Mouse (Mus musculus) cerebellum, postnatal 25 days (tissue): ENCODE measurements around the gene Phpt1.
A peak's percentile ranks its signal among the peaks of the same experiment; 100 is the strongest.
"Not testable (repeated sequence)": the region's sequence is repeated elsewhere in the genome, so short reads cannot be mapped to it uniquely, and the experiment has no call there.

Experiments
- DNase-seq, 2 experiments: peaks; one replicate each; pipeline ENCODE4 v3.0.0; 2021; ENCODE audit warnings: mixed read lengths in 2 of 2

The Phpt1 gene

DNA sequence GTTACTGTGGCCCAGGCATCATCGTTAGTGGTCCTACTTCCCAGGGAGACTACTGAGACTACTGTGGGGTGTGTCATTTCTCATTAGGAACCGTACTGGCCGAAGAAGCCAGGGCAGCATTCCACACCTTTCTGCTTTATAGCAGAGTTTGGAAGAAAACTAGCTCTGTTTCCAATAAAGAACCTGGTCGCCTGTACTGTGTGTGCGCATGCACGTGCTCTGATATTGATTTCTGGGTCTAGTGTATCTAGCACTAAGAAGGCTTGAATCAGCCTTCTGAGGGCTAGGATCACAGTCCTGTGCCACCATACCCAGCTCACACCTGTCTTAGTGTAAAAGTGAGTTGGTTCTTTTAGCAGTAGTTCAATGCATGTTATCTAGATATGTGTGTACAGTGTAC lies 16.2 kb downstream of the Phpt1 start:
- DNase-seq, result no peak

DNA sequence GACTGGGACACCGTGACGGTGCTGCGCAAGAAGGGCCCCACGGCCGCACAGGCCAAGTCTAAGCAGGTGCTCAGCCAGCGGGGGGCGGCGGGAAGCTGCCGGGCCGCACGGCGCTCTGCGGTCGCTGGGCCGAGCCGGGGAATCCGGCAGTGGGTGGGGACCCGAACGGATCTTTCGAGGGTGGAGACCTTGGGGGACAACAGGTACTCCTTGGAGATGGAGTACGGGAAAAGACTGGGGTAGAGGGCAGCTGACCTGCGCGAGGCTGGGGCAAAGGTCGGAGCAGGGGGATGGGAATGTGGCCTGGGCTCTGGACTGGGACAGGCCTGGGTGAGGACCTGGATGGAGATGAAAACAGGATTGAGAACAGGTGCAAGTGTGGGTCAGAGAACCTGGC lies 17.1 kb downstream of the Phpt1 start:
- no peak for DNase-seq

DNA sequence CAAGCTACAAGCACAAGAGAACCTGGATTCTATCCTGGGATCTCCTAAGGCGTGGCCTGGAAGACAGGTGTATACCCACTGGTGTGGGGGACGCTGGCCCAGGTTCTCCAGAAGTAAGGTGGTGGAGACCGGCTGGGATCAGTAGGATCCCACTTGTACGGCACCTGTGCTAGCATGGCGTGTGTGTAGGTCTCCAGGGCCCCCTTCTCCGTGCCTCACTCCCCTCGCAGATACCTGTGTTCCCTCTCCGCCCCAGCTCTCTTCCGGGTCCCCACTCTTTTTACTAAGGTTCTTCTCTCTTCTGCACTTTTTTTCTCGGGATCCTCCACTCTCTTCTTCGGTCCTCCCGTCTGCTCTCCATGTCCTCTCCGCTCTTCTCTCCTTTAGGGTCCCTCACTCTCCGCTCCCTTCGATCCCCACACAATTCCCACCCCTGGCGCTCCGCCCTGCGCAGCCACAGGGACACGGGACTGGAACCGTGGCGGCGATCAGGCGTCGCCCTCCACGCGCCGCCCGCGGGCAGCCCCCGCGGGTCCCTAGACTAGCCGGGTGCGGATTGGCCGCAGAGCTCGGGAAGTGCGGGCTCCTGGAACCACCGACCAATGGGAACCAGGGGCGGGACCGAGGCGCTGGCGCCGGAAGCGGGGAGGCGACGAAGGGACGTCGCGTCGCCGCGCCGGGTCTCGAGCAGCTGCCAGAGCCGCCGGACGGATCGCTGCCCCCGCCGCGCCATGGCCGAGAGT lies 17.6 kb downstream of the Phpt1 start, which contains the start of gene Edf1:
Gene Edf1, plus strand, starts transcription at position 627 of the 743 bp plus-strand sequence.
- DNase-seq, result peak; percentile 96 to 97

DNA sequence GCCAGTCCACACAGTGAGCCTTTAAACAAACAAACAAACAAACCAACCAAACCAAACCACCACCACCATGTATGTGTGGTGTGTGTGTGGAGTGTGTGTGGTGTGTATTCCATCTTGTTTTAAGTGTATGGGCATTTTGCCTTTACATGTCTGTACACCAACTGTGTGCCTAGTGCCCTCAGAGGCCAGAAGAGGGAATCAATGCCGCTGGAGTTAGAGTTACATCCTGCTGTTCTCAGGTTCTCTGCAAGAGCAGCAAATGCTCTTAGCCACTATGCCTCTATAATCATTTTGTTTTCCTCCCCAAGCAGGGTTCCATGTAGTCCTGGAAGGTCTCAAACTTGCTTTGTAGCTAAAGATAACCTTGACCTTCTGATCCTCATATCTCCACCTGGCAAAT lies 18.7 kb downstream of the Phpt1 start:
- DNase-seq, result no peak

DNA sequence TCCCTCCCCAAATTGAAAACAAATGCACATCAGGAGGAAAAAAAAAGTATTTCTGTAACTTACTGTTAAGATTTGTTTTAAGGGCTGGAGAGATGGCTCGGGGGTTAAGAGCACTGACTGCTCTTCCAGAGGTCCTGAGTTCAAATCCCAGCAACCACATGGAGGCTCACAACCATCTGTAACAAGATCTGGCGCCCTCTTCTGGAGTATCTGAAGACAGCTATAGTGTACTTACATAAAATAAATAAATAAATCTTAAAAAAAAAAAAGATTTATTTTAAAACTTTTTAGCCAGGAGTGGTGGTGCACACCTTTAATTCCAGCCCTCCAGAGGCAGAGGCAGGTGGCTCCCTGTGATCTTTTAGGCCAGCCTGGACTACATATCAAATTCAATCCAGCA lies 19.5 kb downstream of the Phpt1 start:
- DNase-seq, result not testable (repeated sequence)

DNA sequence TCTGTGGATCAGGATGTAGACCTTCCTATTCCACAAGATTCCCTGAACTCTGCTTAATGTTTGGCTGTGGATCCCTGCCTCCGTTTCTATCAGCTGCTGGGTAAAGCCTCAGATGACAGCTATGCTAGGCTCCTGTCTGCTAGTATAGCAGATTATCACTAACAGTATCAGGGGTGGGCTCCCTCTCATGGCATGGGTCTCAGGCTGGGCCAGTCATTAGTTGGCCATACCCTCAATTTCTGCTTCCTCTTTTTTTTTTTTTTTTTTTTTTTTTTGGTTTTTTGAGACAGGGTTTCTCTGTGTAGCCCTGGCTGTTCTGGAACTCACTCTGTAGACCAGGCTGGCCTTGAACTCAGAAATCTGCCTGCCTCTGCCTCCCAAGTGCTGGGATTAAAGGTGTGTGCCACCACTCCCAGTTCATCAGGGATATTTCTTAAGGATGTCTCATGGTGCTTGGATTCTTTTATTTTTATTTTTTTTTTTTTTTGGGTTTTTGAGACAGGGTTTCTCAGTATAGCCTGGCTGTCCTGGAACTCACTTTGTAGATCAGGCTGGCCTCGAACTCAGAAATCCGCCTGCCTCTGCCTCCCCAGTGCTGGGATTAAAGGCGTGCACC lies 21.7 kb downstream of the Phpt1 start:
- not testable (repeated sequence) for DNase-seq

GRCm38 (mm10) chr2:25551186-25551585 lies 23.8 kb downstream of the Phpt1 start:
- peak; percentile 72 to 81 for DNase-seq

DNA sequence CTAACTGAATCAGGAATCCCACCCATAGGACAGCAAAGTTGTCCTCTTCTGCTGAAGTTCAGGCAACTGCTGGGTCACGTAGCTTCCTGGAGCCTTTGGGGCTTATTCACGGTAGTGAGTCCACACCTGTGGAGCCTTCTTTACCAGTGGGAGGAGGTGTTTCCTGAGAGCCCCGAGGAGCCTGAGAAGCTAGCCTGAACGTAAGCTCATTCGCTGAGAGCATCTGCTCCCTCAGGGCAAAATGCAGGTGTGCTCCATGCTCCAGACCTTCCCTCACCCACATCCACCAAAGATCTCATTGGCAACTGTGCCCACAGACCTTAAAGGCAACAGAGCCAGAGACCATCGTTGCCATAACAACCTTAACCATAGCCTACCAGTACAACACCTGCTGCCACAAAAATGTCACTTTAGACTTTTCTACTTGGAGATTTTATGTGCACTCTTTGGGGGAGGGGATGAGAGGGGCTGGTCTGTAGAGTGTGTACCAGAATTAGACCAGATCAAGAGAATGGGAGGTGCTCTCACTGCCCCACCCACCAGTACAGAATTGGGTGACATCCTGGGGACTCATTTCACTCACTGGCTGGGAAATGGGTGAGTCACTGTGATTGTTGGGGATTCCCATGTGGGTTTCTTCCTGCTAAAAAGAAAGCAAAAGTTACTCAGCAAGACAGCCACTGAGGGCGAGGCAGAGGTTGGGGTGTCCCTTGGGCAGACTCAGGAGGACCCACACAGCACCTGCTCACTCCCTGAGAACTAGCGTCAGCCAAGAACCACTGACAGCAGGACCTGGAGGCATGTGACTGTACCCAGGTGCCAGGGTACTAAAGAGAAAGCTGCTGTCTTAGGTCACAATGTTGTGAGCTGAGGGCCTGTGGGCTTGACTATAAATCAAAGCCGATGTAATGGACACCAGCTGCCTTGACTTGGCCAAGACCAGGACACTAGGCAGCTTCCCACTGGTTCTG lies 25.7 kb downstream of the Phpt1 start:
- no peak for DNase-seq

GRCm38 (mm10) chr2:25546811-25547491 lies 28.1 kb downstream of the Phpt1 start, which contains the start of gene Traf2:
Gene Traf2 (minus strand): TSS chr2:25546940.
- DNase-seq, result peak; percentile 98 to 99

DNA sequence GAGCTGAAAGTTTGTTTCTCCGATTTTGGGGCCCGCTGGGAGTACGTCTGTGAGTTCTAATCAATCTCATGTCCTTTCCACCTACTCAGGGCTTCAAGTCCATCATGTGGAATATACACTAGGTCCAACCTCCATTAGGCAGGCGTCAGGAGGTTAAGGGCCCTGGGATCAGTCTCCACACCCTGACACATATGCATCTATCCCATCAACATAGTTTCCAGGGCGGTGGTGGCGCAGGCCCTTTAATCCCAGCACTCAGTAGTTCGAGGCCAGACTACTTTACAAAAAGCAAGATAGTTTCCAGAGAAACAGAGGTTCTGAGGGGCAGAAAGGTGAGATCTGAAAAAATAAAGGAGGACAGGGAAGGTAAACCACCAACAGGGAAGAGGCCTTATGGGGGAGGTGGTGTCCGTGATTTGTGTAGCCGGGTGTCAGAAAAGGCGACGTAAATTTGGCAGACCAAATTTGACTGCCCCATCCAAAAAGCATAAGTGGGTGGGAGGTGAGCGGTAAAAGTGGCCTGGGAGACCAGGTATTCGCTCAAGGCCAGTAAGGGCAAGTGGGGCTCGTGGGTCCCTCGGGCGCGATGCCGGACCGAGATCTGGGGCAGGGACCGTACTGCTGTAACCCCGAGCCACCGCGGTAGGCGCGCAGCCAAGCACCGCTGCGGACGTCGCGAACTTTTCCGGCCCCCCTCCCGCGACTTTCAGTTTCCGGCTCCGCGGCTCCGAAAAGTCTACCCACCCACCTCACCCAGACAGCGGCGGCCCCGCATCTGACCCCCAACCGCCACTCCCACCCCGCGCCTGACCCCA lies 28.8 kb downstream of the Phpt1 start:
- no peak for DNase-seq

DNA sequence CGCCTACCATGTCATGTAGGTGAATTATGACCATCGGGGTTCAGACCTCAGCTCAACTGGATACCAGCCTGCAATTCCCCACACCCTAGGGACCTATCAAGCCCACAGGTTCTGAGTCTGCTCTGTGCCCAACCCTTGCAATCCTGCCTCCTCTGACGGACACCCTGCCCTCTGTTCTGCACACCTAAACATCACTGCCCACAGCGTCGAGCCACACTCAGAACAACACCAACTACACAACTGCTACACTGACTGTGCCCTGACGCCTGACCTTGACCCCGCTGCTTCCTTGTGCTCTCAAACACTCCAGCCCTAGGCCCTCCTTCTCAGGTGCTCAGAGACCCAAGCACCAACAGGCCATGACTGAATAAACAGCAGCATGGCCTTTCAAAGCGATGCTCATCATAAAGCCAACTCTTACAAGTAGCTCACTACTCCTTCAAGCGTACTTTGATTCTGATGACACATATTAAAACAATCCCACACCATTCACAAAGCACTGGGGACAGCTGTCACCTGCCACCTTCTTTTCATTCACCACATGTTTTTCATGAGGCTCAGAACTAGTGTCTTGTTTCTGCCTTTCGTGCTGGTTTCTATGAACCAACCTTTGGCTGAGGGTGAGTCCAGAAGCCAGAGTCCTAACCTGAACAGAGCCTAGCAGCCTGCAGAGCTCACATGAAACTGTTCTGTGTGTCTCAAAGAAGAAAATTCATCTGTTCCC lies 33.2 kb downstream of the Phpt1 start:
- DNase-seq, result no peak

GRCm38 (mm10) chr2:25540541-25540948 lies 34.5 kb downstream of the Phpt1 start:
- no peak for DNase-seq

DNA sequence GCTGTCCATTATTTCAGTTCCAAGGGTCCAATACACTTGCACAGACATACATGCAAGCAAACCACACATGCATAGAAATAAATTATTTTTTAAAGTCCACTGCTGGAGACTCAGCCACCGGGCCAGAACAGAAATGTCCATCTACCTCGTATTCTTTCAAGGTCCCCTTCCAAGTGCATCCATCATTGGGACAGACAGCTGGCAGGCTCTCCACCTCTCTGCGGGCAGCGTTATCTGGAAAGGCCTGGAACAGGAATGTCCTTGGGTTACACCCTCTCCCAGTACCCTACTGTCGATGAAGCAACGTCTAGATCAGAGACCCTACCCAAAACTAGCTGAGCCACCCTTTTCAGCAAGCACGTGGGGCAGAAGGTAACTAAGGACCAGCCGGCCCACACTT lies 38.5 kb downstream of the Phpt1 start:
- DNase-seq, result no peak

DNA sequence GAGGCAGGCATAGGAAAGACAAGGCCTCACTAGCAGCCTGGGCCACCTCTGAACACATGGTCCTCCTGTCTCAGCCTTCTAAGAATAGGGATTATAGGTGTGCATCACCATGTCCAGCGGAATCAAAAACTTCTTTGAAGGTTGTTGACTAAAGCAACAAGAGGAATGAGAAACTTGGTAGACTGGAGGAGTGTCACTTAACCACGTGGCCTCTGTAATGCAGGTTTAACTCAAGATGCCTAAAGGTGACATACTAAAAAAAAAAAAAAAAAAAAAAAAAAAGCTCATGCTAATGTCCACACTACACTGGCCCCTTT lies 40.2 kb downstream of the Phpt1 start:
- no peak for DNase-seq

- peak; percentile 88 to 92 for DNase-seq
These were observed 40.7 kb downstream of the Phpt1 start for GRCm38 (mm10) chr2:25534178-25534865.

DNA sequence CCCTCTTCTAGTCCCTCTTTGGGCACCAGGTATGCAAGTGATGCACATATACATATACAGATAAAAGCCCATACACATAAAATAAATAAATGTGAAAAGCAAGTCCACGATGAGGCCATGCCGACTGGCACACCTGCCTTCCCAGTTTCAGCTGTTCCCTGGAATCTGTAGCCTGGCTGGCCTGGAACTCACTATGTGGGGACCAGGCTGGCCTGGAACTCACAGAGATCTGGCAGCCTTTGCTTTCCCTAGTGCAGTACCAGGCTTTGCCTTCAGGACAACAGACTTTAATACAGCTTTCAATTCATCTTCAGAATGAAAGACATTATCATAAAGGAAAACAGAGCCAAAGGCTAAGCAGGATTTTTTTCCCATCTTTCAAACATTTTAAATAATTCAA lies 41.3 kb downstream of the Phpt1 start:
- DNase-seq, result no peak

GRCm38 (mm10) chr2:25526510-25527302 lies 48.3 kb downstream of the Phpt1 start:
- DNase-seq, result no peak
